Mouse (Mus musculus) urinary bladder, postnatal 10 days (tissue): ENCODE data around the gene Robo3.

Experiments
- DNase-seq: peaks from one replicate; pipeline ENCODE4 v3.0.0; 2022; ENCODE audit warnings: low spot score

The Robo3 gene

GRCm38 (mm10) chr9:37368081-37368830 lies 64.8 kb downstream of the Robo3 start:
- DNase-seq = no peak

- DNase-seq = no peak
Observed at GRCm38 (mm10) chr9:37367301-37368080, 65.6 kb downstream of the Robo3 start, which contains the start of gene Hepacam. Gene Hepacam, plus strand, starts transcription at chr9:37367351.

DNA sequence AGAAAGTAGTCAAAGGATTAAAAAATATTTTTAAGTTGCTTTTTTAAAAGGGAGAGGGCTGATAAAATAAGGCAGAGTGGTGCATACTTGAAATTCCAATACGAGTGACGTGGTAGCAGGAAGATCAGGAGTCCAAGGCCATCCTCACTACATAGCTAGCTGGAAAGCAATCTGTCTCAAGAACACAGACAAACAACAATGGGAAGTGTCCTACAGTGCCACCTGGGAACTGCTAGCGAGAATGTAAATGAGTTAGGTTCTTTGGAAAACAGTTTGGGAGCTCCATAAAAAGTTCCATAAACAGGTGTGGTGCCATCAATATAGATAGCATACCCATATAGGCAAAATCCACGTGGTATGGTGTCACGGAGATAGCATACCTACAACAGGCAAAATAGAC lies 67.3 kb downstream of the Robo3 start:
- DNase-seq = no peak
